Mouse (Mus musculus) midbrain, embryonic 11.5 days (tissue): ENCODE measurements around the gene Coro1a. TPM values are rescaled to one million over a fixed set of nuclear protein-coding genes. Genes with fewer than 3 reads are reported as not detected.

ENCODE experiments used
- ATAC-seq: fragments of 200-750 bp; cut with Nextera tagmentation; 2 replicates; pipeline ENCODE4 v1.8.0; 2017; ENCODE audit warnings: moderate TSS enrichment, moderate library complexity; ENCODE audit not compliant: low FRiP score
- DNase-seq: peaks from one replicate; pipeline ENCODE4 v3.0.0; 2015; ENCODE audit warnings: low spot score; ENCODE audit errors: missing footprints
- H3K27ac ChIP-seq: fragments of 300-500 bp; sonication (generic); 2 replicates; pipeline ENCODE4 v1.5.1; 2014; ENCODE audit warnings: low read depth, low read length
- H3K27me3 ChIP-seq: fragments of 300-500 bp; sonication (generic); 2 replicates; pipeline ENCODE4 v1.6.1; 2014; ENCODE audit warnings: mild to moderate bottlenecking, low read length, moderate library complexity, mixed read lengths; ENCODE audit not compliant: control insufficient read depth, insufficient read depth
- H3K36me3 ChIP-seq: fragments of 300-500 bp; sonication (generic); 2 replicates; pipeline ENCODE4 v1.6.1; 2014; ENCODE audit warnings: mild to moderate bottlenecking, low read length, moderate library complexity, mixed read lengths; ENCODE audit not compliant: control insufficient read depth, insufficient read depth
- H3K4me1 ChIP-seq: fragments of 300-500 bp; sonication (generic); 2 replicates; pipeline ENCODE4 v1.6.1; 2014; ENCODE audit warnings: low read length; ENCODE audit not compliant: control insufficient read depth, insufficient read depth
- H3K4me2 ChIP-seq: fragments of 300-500 bp; sonication (generic); 2 replicates; pipeline ENCODE4 v1.6.1; 2014; ENCODE audit warnings: mild to moderate bottlenecking, moderate library complexity
- H3K4me3 ChIP-seq: fragments of 300-500 bp; sonication (generic); 2 replicates; pipeline ENCODE4 v1.5.1; 2014; ENCODE audit warnings: low read depth, low read length
- H3K9ac ChIP-seq: fragments of 300-500 bp; sonication (generic); 2 replicates; pipeline ENCODE4 v1.6.1; 2014; ENCODE audit warnings: low read length
- H3K9me3 ChIP-seq: fragments of 300-500 bp; sonication (generic); 2 replicates; pipeline ENCODE4 v1.6.1; 2016; ENCODE audit warnings: low read length; ENCODE audit not compliant: control insufficient read depth
- WGBS: fragments of 180-500 bp; shearing (Covaris S2); extraction: QIAGEN DNeasy Blood & Tissue Kit; methylation state at CpG from one replicate; pipeline ENCODE4 v1.1.7; 2014; 5-methylcytosine and 5-hydroxymethylcytosine counted together
- polyA plus RNA-seq: library from polyadenylated mRNA; unstranded; fragments of >200 nt; fragmentation: Nextera tagmentation; extraction: Ambion mirVana; gene quantifications from 2 replicates; pipeline ENCODE4 v1.2.1, GENCODE M21; 2014

Gene Coro1a
- polyA plus RNA-seq, 1 experiment from 2014 or later = 46.2 TPM

DNA sequence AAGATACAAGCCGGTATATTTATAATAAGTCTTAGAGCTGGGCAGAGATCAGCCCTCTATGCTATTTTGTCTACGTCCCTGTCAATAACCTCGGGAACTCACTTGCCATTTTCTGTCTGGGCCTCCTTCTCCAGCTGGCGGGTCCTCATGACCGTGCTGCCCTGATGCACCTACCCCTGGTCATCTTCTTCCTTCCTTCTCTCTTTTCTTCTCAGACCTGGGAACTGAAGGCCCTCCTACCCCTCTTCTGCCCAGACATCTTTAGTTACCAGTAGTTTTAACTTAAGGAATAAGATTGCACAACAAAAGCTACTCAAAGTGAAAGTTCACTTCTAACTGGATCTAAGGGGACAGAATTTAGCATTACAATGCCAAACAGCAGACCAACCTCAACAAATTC is 27.9 kb downstream of the Coro1a start:
- ATAC-seq (no peak), DNase-seq (no peak)
- 91% methylated on average over 5 of the region's 5 CpGs for WGBS
- Histone ChIP-seq H3K36me3 (no peaks in the 10 kb centered on the region), H3K27ac (no peak overlapping the region), H3K4me3 (no peak overlapping the region), H3K4me2 (no peak overlapping the region), H3K4me1 (no peaks in the 10 kb centered on the region), H3K27me3 (no peaks in the 10 kb centered on the region), H3K9ac (no peak overlapping the region), H3K9me3 (no peaks in the 10 kb centered on the region)

DNA sequence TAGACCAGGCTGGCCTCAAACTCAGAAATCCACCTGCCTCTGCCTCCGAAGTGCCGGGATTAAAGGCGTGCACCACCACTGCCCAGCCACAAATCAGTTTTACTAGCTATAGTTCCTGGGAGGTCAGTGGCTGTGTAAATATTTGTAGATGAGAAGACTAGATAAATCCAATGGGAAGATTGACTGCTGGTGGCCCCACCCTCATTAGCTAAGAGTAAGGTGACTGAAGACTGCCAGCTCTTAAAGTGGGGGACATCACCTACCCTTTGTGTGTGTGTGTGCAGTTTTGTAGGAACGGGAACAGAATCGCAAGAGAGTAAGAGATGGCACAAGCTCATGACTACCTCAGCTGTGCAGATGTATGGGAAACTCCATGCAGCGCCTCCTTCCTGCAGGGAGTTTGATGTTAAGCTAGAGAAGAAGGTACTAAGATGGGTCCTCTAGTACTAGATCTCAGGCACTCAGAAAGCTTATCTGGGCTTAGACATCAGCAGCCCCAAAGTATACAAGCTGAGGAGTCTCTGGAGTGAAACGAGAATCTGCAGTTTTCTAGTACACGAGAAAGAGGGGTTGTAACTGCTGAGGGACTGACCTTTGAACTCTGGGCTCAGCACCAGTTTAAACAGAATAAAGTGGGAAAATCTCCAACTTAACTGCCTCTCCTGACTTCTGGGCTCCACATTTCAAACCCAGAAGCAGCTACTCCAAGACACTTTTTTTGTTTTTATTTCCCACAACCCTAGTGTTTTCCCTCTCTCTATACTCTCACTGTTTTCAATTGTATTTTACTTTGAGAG is 28.8 kb downstream of the Coro1a start:
- 87% methylated on average over 8 of the region's 8 CpGs for WGBS
- H3K9ac ChIP-seq = no peak overlapping the region
- no peaks in the 10 kb centered on the region for H3K4me1 ChIP-seq
- no peak for ATAC-seq
- H3K36me3 ChIP-seq = no peaks in the 10 kb centered on the region
- no peak for DNase-seq
- H3K27me3 ChIP-seq = no peaks in the 10 kb centered on the region
- no peaks in the 10 kb centered on the region for H3K9me3 ChIP-seq
- no peak overlapping the region for H3K27ac ChIP-seq
- no peak overlapping the region for H3K4me3 ChIP-seq
- no peak overlapping the region for H3K4me2 ChIP-seq

GRCm38 (mm10) chr7:126676631-126677220 is 30.9 kb downstream of the Coro1a start:
- no peak overlapping the region for H3K9ac ChIP-seq
- H3K4me2 ChIP-seq = no peak overlapping the region
- WGBS = 76% methylated on average over 4 of the region's 4 CpGs
- H3K27ac ChIP-seq = no peak overlapping the region
- DNase-seq (no peak), ATAC-seq (no peak)
- H3K36me3 ChIP-seq = 0 out of 2 replicates have a peak, but pooled peaks cover 3% of the 10 kb centered on the region
- H3K9me3 ChIP-seq = no peaks in the 10 kb centered on the region
- no peaks in the 10 kb centered on the region for H3K4me1 ChIP-seq
- H3K4me3 ChIP-seq = no peak overlapping the region
- H3K27me3 ChIP-seq = no peaks in the 10 kb centered on the region

DNA sequence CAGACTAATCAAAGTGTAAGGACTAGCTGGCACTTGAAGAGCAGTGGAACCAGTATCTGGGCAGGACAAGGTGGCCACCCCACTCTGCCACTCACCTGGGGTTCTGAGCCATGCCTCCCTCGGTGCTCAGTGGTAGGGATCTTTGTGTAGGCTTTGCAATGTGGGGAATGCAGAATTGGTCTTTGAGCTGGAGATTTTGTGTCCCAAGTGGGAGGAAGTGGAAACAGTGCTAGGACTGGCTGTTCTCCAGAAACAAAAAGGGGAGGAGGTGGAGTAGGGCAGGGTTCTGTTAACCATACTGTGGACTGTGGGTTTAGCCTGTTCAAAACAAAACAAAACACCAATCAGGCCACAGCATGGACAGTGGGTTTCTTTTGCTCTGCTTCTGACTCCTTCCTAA is 31.4 kb downstream of the Coro1a start, which contains the start of gene Sult1a1:
TSS of gene Sult1a1 (minus strand) at position 226 of the 400 bp plus-strand sequence.
- Histone ChIP-seq H3K27me3 (no peaks in the 10 kb centered on the region), H3K4me3 (no peak within 1 kb of the TSS), H3K9me3 (no peaks in the 10 kb centered on the region), H3K4me2 (no peak within 1 kb of the TSS), H3K4me1 (no peaks in the 10 kb centered on the region), H3K36me3 (0 out of 2 replicates have a peak, but pooled peaks cover 3% of the 10 kb centered on the region), H3K27ac (no peak within 1 kb of the TSS), H3K9ac (no peak within 1 kb of the TSS)
- ATAC-seq (no peak), DNase-seq (no peak)
- 81% methylated on average over 1 of the region's 1 CpGs for WGBS

GRCm38 (mm10) chr7:126675104-126675503 is 32.5 kb downstream of the Coro1a start:
- no peak overlapping the region for H3K27ac ChIP-seq
- WGBS = 91% methylated on average over 8 of the region's 8 CpGs
- H3K9ac ChIP-seq = no peak overlapping the region
- H3K9me3 ChIP-seq = no peaks in the 10 kb centered on the region
- H3K4me1 ChIP-seq = no peaks in the 10 kb centered on the region
- no peaks in the 10 kb centered on the region for H3K27me3 ChIP-seq
- no peak overlapping the region for H3K4me3 ChIP-seq
- 0 out of 2 replicates have a peak, but pooled peaks cover 3% of the 10 kb centered on the region for H3K36me3 ChIP-seq
- ATAC-seq (no peak), DNase-seq (no peak)
- H3K4me2 ChIP-seq = no peak overlapping the region

- DNase-seq = no peak
- Histone ChIP-seq H3K4me2 (no peak overlapping the region), H3K4me1 (no peaks in the 10 kb centered on the region), H3K9ac (no peak overlapping the region), H3K9me3 (no peaks in the 10 kb centered on the region), H3K27ac (no peak overlapping the region), H3K36me3 (0 out of 2 replicates have a peak, but pooled peaks cover 3% of the 10 kb centered on the region), H3K4me3 (no peak overlapping the region), H3K27me3 (no peaks in the 10 kb centered on the region)
- no peak for ATAC-seq
- 94% methylated on average over 9 of the region's 9 CpGs for WGBS
Measured at GRCm38 (mm10) chr7:126672111-126672510, 35.5 kb downstream of the Coro1a start.

DNA sequence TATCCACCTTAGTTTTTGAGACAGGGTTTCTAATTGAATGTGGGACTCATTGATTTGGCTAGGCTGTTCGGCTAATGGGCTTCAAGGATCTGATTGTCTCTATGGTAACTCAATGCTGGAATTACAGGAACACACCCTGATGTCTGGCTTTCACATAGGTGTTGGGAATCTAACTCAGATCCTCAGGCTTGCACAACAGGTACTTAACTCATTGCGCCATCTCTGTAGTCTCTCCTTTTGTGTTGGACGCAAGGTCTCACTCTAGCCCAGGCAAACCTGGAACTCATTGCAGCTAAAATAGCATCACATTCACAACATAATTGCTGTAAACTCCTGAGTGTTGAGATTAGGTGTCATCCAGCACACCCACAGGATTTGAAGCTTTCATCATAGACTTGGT is 37.4 kb downstream of the Coro1a start:
- Histone ChIP-seq H3K9ac (no peak overlapping the region), H3K4me3 (no peak overlapping the region), H3K27ac (no peak overlapping the region), H3K27me3 (no peaks in the 10 kb centered on the region), H3K4me2 (no peak overlapping the region), H3K36me3 (0 out of 2 replicates have a peak, but pooled peaks cover 3% of the 10 kb centered on the region), H3K9me3 (no peaks in the 10 kb centered on the region), H3K4me1 (no peaks in the 10 kb centered on the region)
- ATAC-seq = no peak
- no peak for DNase-seq
- WGBS = 96% methylated on average over 3 of the region's 3 CpGs

DNA sequence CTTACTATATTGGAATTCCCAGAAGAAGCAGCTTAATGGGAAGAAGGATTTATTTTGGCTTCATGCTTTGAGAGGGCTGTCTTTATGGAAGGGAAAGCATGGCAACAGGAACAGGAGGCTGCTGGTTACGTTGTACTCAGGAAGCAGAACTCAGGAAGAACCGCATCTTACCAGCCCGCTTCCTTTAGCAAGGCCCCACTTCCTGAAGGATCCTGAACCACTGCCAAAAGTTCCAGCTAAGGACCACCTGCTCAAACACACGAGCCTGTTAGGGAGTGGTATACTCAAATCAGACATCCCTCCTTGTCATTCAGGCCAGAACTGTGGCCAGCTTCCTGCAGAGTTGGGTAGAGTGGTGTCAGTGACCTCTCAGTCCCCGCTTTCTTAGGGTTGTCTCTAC is 39.1 kb downstream of the Coro1a start:
- 86% methylated on average over 5 of the region's 5 CpGs for WGBS
- DNase-seq (no peak), ATAC-seq (no peak)
- Histone ChIP-seq H3K27ac (no peak overlapping the region), H3K9ac (no peak overlapping the region), H3K4me1 (no peaks in the 10 kb centered on the region), H3K9me3 (no peaks in the 10 kb centered on the region), H3K4me3 (no peak overlapping the region), H3K27me3 (no peaks in the 10 kb centered on the region), H3K36me3 (peaks cover 6% of the 10 kb centered on the region; the same call in 1 of the 2 replicates), H3K4me2 (no peak overlapping the region)

DNA sequence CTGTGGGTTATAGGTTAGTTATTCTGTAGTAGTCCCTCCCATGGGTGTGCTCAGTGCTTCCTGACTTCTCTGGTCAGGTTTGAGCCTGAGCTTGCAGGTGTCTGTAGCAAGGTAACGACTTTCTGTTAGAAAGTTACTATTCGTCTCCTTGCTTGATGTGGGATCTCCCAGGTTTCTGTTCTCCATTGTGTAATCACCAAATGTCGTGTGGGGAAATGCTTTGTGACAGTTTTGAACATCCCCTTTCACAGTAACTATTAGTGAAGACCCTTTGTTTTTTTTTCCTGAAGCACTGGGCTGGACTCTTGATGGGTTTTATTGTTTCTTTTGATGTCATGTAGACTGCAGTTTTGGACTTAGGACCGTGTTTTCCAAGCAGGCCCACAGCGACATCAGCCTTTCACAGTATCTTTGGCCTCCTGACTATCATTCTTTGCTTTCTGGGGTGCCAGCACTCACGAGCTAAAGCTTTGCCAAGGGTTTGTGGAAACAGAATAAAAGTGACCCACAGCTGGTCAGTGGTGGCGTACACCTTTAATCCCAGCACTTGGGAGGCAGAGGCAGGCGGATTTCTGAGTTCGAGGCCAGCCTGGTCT is 40.0 kb downstream of the Coro1a start:
- no peak overlapping the region for H3K9ac ChIP-seq
- peaks cover 3% of the 10 kb centered on the region; the same call in 1 of the 2 replicates for H3K36me3 ChIP-seq
- no peaks in the 10 kb centered on the region for H3K4me1 ChIP-seq
- ATAC-seq = no peak
- no peaks in the 10 kb centered on the region for H3K9me3 ChIP-seq
- no peak overlapping the region for H3K4me3 ChIP-seq
- H3K27me3 ChIP-seq = no peaks in the 10 kb centered on the region
- DNase-seq = no peak
- no peak overlapping the region for H3K4me2 ChIP-seq
- 88% methylated on average over 9 of the region's 9 CpGs for WGBS
- no peak overlapping the region for H3K27ac ChIP-seq
